Mouse (Mus musculus) layer of hippocampus, postnatal 14 days (tissue): ENCODE measurements around the gene Spocd1. TPM values are rescaled to one million over a fixed set of nuclear protein-coding genes. Genes with fewer than 3 reads are reported as not detected.

ENCODE experiments used
- DNase-seq, 2 experiments: peaks; one replicate each; pipeline ENCODE4 v3.0.0; 2021 to 2022; ENCODE audit warnings: low spot score in 2 of 2, mixed read lengths in 1 of 2
- total RNA-seq, 2 experiments: library from RNA; stranded (reverse); gene quantifications; 2 replicates each; pipeline ENCODE4 v1.2.3; 2021

The Spocd1 gene
- total RNA-seq, 2 experiments from 2014 or later = 0.09 to 0.21 TPM

GRCm38 (mm10) chr4:129970861-129971260, 41.8 kb downstream of the Spocd1 start:
- DNase-seq = no peak

- no peak for DNase-seq
These were observed 42.9 kb downstream of the Spocd1 start for GRCm38 (mm10) chr4:129971989-129972388.

- DNase-seq = no peak
These were observed 45.2 kb downstream of the Spocd1 start for GRCm38 (mm10) chr4:129974285-129974684.

- no peak for DNase-seq
These were observed 48.2 kb downstream of the Spocd1 start for GRCm38 (mm10) chr4:129977256-129977655.

GRCm38 (mm10) chr4:129978227-129978626, 49.2 kb downstream of the Spocd1 start:
- DNase-seq = no peak

- no peak for DNase-seq
These were observed 49.9 kb downstream of the Spocd1 start for GRCm38 (mm10) chr4:129978930-129979329.

GRCm38 (mm10) chr4:129981657-129982056, 52.6 kb downstream of the Spocd1 start:
- no peak for DNase-seq

GRCm38 (mm10) chr4:129983046-129983445, 54.0 kb downstream of the Spocd1 start:
- no peak for DNase-seq

- DNase-seq = peak; percentile 90 to 94
These were observed 54.8 kb downstream of the Spocd1 start for GRCm38 (mm10) chr4:129983764-129984420.

- DNase-seq = no peak
These were observed 55.5 kb downstream of the Spocd1 start, which contains the start of gene Adgrb2 for GRCm38 (mm10) chr4:129984421-129985061. Gene Adgrb2, plus strand, starts transcription at chr4:129984870.

- DNase-seq = no peak
These were observed 56.2 kb downstream of the Spocd1 start for GRCm38 (mm10) chr4:129985161-129985670.

GRCm38 (mm10) chr4:129985671-129986441, 56.8 kb downstream of the Spocd1 start:
- DNase-seq = peak; percentile 84 to 87

- DNase-seq = no peak
These were observed 58.9 kb downstream of the Spocd1 start for GRCm38 (mm10) chr4:129987825-129988504.

- DNase-seq = no peak
These were observed 60.9 kb downstream of the Spocd1 start for GRCm38 (mm10) chr4:129989925-129990324.

GRCm38 (mm10) chr4:129992720-129993119, 63.7 kb downstream of the Spocd1 start:
- no peak for DNase-seq

GRCm38 (mm10) chr4:129993213-129993612, 64.2 kb downstream of the Spocd1 start:
- DNase-seq = no peak

- peak in 1 of 2 experiments; percentile 63 for DNase-seq
These were observed 65.1 kb downstream of the Spocd1 start for GRCm38 (mm10) chr4:129993944-129994695.

GRCm38 (mm10) chr4:129994728-129995127, 65.7 kb downstream of the Spocd1 start:
- DNase-seq = no peak

- no peak for DNase-seq
These were observed 66.2 kb downstream of the Spocd1 start for GRCm38 (mm10) chr4:129995255-129995654.

- DNase-seq = no peak
These were observed 67.0 kb downstream of the Spocd1 start for GRCm38 (mm10) chr4:129996015-129996414.
